Comparison of ENCODE assay signal across 15 mouse cellular contexts in the genomic region with DNA sequence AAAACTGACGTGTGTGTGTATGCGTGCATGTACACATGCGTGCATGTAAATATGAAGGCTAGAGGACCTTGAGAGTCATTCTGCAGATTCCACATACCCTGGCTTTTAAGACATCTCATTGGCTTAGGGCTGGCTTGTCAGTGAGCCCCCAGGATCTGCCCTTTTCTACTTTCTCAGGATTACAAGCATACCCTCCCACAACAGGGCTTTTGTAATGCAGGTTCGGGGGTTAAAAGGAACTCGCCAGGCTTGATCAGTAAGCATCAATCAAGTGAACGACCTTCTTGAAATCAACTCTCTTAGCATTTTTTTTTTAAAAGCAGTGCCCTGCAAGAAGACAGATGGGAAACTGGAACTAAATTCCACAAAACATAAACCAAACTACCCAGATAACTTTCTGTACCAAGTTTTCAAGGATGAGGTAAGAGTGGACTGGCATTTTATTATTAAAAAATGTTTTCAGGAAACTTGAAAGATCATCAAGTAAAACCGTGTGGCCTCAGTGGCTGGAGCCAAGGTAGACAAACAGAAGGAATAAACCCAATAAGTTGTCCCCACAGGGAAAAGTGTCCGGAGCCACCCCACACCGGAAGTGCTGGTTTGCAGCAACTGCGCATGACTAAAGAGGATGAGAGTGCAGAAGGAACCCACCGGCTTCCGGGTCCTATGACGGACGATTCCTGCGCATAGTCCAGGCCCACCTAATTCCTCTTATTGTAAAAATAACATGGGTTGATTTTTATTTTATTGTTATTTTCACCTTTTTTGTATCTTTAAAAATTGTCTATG. TPM values are rescaled to one million over a fixed set of nuclear protein-coding genes. Genes with fewer than 3 reads are reported as not detected.
"Had no signal": no experiment of that assay in that cellular context is flagged by ENCODE, and none has a peak within 500 bp of the region (broad histone marks: within the 10 kb centered on the region; RNA-seq: fewer than 3 reads in every experiment).

No protein-coding gene starts in this region.

- H3K27ac ChIP-seq: limb, embryonic 15.5 days; liver, embryonic 14.5 days; midbrain, embryonic 15.5 days; neural tube, embryonic 12.5 days had no signal

- DNase-seq: kidney, adult 11 months; kidney, postnatal 10 days; layer of hippocampus, adult 9-11 months; layer of hippocampus, postnatal 36 days; lung, adult 18-20 months; spleen, adult 18-20 months had no signal

- H3K4me3 ChIP-seq: limb, embryonic 15.5 days; midbrain, embryonic 15.5 days; neural tube, embryonic 12.5 days had no signal

RNA-seq across cellular contexts. Expression of a gene that starts 6.5 kb away (rescaled TPM):
- total RNA-seq: layer of hippocampus, postnatal 36 days; left cerebral cortex, adult 8-10 months; left cerebral cortex, postnatal 25 days; megakaryocyte progenitor cell, adult 5-6 weeks; monocyte, adult 5-6 weeks; neutrophil, adult 5-6 weeks had no signal

RNA-seq across cellular contexts. Expression of a gene that starts 7.2 kb away (rescaled TPM):
- total RNA-seq: megakaryocyte progenitor cell, adult 5-6 weeks; monocyte, adult 5-6 weeks; neutrophil, adult 5-6 weeks had no signal
